Mouse (Mus musculus) CH12.LX (cell line): ENCODE results near the gene 1700001J03Rik.
"Not testable (repeated sequence)": the region's sequence is repeated elsewhere in the genome, so short reads cannot be mapped to it uniquely, and the experiment has no call there.

ENCODE experiments used
- CTCF ChIP-seq, 2 experiments: IDR thresholded peaks in 1 of 2; conservative IDR thresholded peaks in 1 of 2; 2 replicates each; pipeline ENCODE4 v1.5.1; 2011 to 2012; ENCODE audit warnings: low read depth in 2 of 2, low read length in 2 of 2, improper control_type of control experiment in 1 of 2, inconsistent platforms in 1 of 2, mild to moderate bottlenecking in 1 of 2, moderate library complexity in 1 of 2
- E2F4 ChIP-seq: IDR thresholded peaks from 2 replicates; pipeline ENCODE4 v1.6.1; 2011; ENCODE audit warnings: low read depth, low read length, improper control_type of control experiment; ENCODE audit not compliant: insufficient replicate concordance
- EP300 ChIP-seq: IDR thresholded peaks from 2 replicates; pipeline ENCODE4 v1.6.1; 2011; ENCODE audit warnings: low read length, improper control_type of control experiment
- HCFC1 ChIP-seq: IDR thresholded peaks from 2 replicates; pipeline ENCODE4 v1.6.1; 2012; ENCODE audit warnings: low read depth, mild to moderate bottlenecking, inconsistent platforms, low read length, improper control_type of control experiment
- JUND ChIP-seq: conservative IDR thresholded peaks from 2 replicates; pipeline ENCODE4 v1.6.1; 2011; ENCODE audit warnings: low read depth, low read length, improper control_type of control experiment
- MAX ChIP-seq: IDR thresholded peaks from 2 replicates; pipeline ENCODE4 v1.6.1; 2011; ENCODE audit warnings: low read length, improper control_type of control experiment
- NELFE ChIP-seq: IDR thresholded peaks from 2 replicates; pipeline ENCODE4 v1.6.1; 2011; ENCODE audit warnings: low read depth, low read length, improper control_type of control experiment
- POLR2A ChIP-seq: IDR thresholded peaks from 2 replicates; pipeline ENCODE4 v1.6.1; 2011; ENCODE audit warnings: low read depth, mild to moderate bottlenecking, improper control_type of control experiment, low read length
- RAD21 ChIP-seq: IDR thresholded peaks from 2 replicates; pipeline ENCODE4 v1.6.1; 2011; ENCODE audit warnings: low read depth, mild to moderate bottlenecking, low read length, improper control_type of control experiment, moderate library complexity
- UBTF ChIP-seq: IDR thresholded peaks from 2 replicates; pipeline ENCODE4 v1.6.1; 2012; ENCODE audit warnings: low read depth, mild to moderate bottlenecking, inconsistent platforms, low read length, improper control_type of control experiment, moderate library complexity
- USF1 ChIP-seq: IDR thresholded peaks from 2 replicates; pipeline ENCODE4 v1.6.1; 2014; ENCODE audit warnings: low read depth, mild to moderate bottlenecking, inconsistent platforms, low read length, improper control_type of control experiment

DNA sequence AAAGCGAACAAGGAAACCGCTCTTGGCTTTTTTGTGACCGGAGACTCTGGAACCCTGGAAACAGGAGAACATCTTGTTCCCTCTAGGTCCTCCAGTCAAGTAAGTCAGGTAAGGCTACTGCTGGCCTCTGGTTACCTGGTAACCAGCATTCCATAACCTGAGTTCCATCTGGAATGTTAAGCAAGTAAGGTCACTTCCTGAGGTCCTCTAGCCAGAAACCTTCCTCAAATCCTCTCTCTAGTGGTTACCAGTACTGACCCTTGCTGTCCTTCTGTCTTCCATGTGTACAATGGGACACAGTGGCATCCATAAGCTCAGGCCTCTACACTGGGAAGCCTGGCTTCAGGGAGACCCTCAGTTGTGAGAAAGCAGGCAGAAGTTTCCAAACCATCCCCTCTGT, 24.7 kb downstream of the 1700001J03Rik start, which contains the start of gene Gm5565:
- TF ChIP-seq EP300; USF1; CTCF (conservative IDR thresholded peaks at IDR 0.05 in 1 of 2, IDR thresholded peaks at IDR 0.05 in 1 of 2; ENCODE audit: low read depth in 2 of 2, low read length in 2 of 2); E2F4; NELFE; MAX; POLR2A; HCFC1; JUND; RAD21; UBTF: not testable (repeated sequence)
